Mouse (Mus musculus) CH12.LX (cell line): ENCODE results near the gene Sptb.

Source experiments
- CTCF ChIP-seq, 2 experiments: IDR thresholded peaks in 1 of 2; conservative IDR thresholded peaks in 1 of 2; 2 replicates each; pipeline ENCODE4 v1.5.1; 2011 to 2012; ENCODE audit warnings: low read depth in 2 of 2, low read length in 2 of 2, improper control_type of control experiment in 1 of 2, inconsistent platforms in 1 of 2, mild to moderate bottlenecking in 1 of 2, moderate library complexity in 1 of 2
- EP300 ChIP-seq: IDR thresholded peaks from 2 replicates; pipeline ENCODE4 v1.6.1; 2011; ENCODE audit warnings: low read length, improper control_type of control experiment
- JUN ChIP-seq: IDR thresholded peaks from 2 replicates; pipeline ENCODE4 v1.6.1; 2011; ENCODE audit warnings: low read depth, mild to moderate bottlenecking, low read length, improper control_type of control experiment, moderate library complexity; ENCODE audit not compliant: insufficient read depth
- MAFK ChIP-seq: IDR thresholded peaks from 2 replicates; pipeline ENCODE4 v1.6.1; 2011; ENCODE audit warnings: low read length, improper control_type of control experiment; ENCODE audit not compliant: insufficient replicate concordance
- NRF1 ChIP-seq: IDR thresholded peaks from 2 replicates; pipeline ENCODE4 v1.6.1; 2014; ENCODE audit warnings: low read depth, mild to moderate bottlenecking, inconsistent platforms, low read length, improper control_type of control experiment, moderate library complexity
- POLR2A ChIP-seq: IDR thresholded peaks from 2 replicates; pipeline ENCODE4 v1.6.1; 2011; ENCODE audit warnings: low read depth, mild to moderate bottlenecking, improper control_type of control experiment, low read length
- SIN3A ChIP-seq: IDR thresholded peaks from 2 replicates; pipeline ENCODE4 v1.6.1; 2012; ENCODE audit warnings: low read length, improper control_type of control experiment, inconsistent platforms
- TBP ChIP-seq: conservative IDR thresholded peaks from 2 replicates; pipeline ENCODE4 v1.6.1; 2011; ENCODE audit warnings: low read depth, low read length, improper control_type of control experiment
- USF2 ChIP-seq: conservative IDR thresholded peaks from 2 replicates; pipeline ENCODE4 v1.6.1; 2011; ENCODE audit warnings: low read depth, low read length, improper control_type of control experiment

DNA sequence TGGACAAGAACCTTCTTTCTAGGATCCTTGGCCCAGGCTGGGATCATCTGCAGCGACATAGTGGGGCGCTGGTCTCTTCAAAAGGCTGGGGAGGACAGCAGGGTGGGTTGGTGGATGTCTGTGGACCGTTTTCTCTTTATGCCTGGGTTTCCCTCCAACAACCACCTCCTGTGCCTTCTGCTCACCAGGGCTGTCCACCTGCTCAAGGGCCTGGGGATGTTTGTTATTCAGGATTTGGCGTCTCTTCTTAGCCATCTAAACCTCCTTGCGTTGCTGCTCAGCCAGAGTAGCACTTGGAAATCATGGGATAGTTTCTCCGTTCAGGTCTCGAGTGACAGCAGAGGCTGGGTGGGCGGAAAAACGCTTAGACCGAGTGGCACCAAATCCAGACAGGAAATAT, 144.1 kb downstream of the Sptb start:
- TF ChIP-seq TBP (no peak), MAFK (no peak), POLR2A (no peak), JUN (no peak), EP300 (no peak), SIN3A (no peak), NRF1 (no peak), CTCF (conservative IDR thresholded peaks at IDR 0.05 in 1 of 2, IDR thresholded peaks at IDR 0.05 in 1 of 2; ENCODE audit: low read depth in 2 of 2, low read length in 2 of 2) (no peak), USF2 (no peak)
